Mouse (Mus musculus) C2C12 (cell line): ENCODE data around the gene Slc47a1.

Source experiments
- CEBPB ChIP-seq: IDR thresholded peaks from one replicate; pipeline ENCODE4 v1.6.1; 2011; ENCODE audit warnings: low read depth, mild to moderate bottlenecking, control low read depth, moderate library complexity
- CTCF ChIP-seq: IDR thresholded peaks from one replicate; pipeline ENCODE4 v1.5.1; 2011; ENCODE audit not compliant: control insufficient read depth, insufficient read depth, insufficient read length
- MAX ChIP-seq: IDR thresholded peaks from one replicate; pipeline ENCODE4 v1.6.1; 2011; ENCODE audit warnings: mild to moderate bottlenecking, control low read depth
- MYOD1 ChIP-seq: IDR thresholded peaks from one replicate; pipeline ENCODE4 v1.6.1; 2011; ENCODE audit warnings: low read depth; ENCODE audit not compliant: control insufficient read depth, insufficient read length
- MYOG ChIP-seq: IDR thresholded peaks from one replicate; pipeline ENCODE4 v1.6.1; 2011; ENCODE audit not compliant: control insufficient read depth, insufficient read length; ENCODE audit errors: extremely low read depth
- USF1 ChIP-seq: IDR thresholded peaks from one replicate; pipeline ENCODE4 v1.6.1; 2011; ENCODE audit warnings: low read depth, mild to moderate bottlenecking, control low read depth, moderate library complexity

DNA sequence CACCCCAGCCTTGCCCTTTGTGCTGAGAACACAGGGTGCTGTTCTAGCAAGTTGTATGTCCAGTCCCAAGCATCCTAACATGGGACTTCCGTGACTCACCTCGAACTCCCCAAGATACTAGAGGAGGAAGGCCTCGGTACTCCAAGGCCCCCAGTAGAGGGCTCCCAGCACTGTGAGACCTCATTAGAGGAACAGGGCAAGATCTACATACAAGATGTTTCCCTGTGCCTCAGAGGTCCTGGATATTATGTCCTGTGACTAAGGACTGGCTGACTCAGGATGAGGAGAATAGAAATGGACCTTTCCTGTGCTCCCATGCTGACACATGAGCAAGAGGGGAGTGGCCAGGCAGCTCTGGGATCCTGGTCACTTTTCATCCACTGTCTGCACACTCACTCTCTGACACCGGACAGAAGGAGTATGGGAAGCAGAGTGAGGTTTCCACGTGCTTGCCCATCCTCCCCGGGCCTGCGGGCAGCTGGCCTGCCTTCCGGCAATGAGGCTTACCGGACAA is 25.9 kb downstream of the Slc47a1 start:
- TF ChIP-seq MAX: no peak
- TF ChIP-seq CTCF: no peak
- no peak for TF ChIP-seq CEBPB
- TF ChIP-seq MYOG: no peak
- TF ChIP-seq USF1: no peak
- no peak for TF ChIP-seq MYOD1
